Mouse (Mus musculus): ENCODE data around the gene Hmcn1. TPM values are rescaled to one million over a fixed set of nuclear protein-coding genes. Genes with fewer than 3 reads are reported as not detected.

The Hmcn1 gene
- polyA plus RNA-seq, 1 experiment from 2014 or later, result 8.9 TPM

- H3K4me1 ChIP-seq (ENCODE audit: control insufficient read depth, insufficient read depth, low read length), result 0 out of 2 replicates have a peak, but pooled peaks cover 3% of the 10 kb centered on the region
- 45% methylated on average over 2 of the region's 2 CpGs for WGBS
- no peak overlapping the region for H3K9ac ChIP-seq (ENCODE audit: low read length)
- no peaks in the 10 kb centered on the region for H3K27me3 ChIP-seq (ENCODE audit: control insufficient read depth, insufficient read depth, low read length)
- ATAC-seq (ENCODE audit: insufficient read depth, low FRiP score, low TSS enrichment) (no peak), DNase-seq (ENCODE audit: low spot score) (no peak)
- H3K4me2 ChIP-seq (ENCODE audit: low read depth), result no peak overlapping the region
- no peak overlapping the region for H3K4me3 ChIP-seq (ENCODE audit: low read depth, low read length)
- H3K9me3 ChIP-seq (ENCODE audit: control insufficient read depth, low read length), result no peaks in the 10 kb centered on the region
- H3K36me3 ChIP-seq (ENCODE audit: control insufficient read depth, insufficient read depth, low read length), result no peaks in the 10 kb centered on the region
- H3K27ac ChIP-seq (ENCODE audit: low read depth, low read length), result no peak overlapping the region
Observed at GRCm38 (mm10) chr1:150976263-150976662, 17.0 kb downstream of the Hmcn1 start.

DNA sequence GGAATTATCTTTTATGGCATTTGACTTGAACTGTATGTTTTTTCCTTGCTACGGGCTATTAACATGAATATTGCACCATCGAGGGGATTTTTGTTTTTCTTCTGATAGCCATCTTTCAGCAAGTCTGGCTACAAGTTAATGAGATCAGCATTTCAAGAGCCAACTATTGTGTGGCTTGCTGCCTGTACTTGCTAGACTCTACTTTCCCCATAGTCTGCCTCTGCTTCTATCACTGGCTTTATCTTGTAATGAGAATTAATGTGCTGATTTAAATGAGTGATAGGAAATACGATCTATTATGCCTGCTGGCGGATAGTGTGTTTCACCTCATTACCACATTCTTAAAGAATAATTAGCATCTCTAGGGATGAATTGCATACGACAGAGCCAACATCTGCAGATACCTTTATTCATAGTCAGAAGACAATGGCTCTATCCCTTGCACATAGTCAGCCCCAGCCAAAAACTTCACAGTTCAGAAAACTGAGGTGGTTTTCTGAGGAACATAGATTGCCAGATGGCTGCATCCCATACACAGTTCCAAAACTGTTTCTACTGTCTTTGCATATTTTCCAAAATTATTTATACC, 33.7 kb downstream of the Hmcn1 start:
- Histone ChIP-seq H3K27ac (ENCODE audit: low read depth, low read length) (no peak overlapping the region), H3K4me2 (ENCODE audit: low read depth) (no peak overlapping the region), H3K9ac (ENCODE audit: low read length) (no peak overlapping the region), H3K36me3 (ENCODE audit: control insufficient read depth, insufficient read depth, low read length) (no peaks in the 10 kb centered on the region), H3K4me1 (ENCODE audit: control insufficient read depth, insufficient read depth, low read length) (no peaks in the 10 kb centered on the region), H3K9me3 (ENCODE audit: control insufficient read depth, low read length) (no peaks in the 10 kb centered on the region), H3K27me3 (ENCODE audit: control insufficient read depth, insufficient read depth, low read length) (no peaks in the 10 kb centered on the region), H3K4me3 (ENCODE audit: low read depth, low read length) (no peak overlapping the region)
- 75% methylated on average over 5 of the region's 5 CpGs for WGBS
- ATAC-seq (ENCODE audit: insufficient read depth, low FRiP score, low TSS enrichment) (no peak), DNase-seq (ENCODE audit: low spot score) (no peak)

- DNase-seq (ENCODE audit: low spot score), result no peak
- 0 out of 2 replicates have a peak, but pooled peaks have one; percentile 3 for ATAC-seq (ENCODE audit: insufficient read depth, low FRiP score, low TSS enrichment)
Observed at GRCm38 (mm10) chr1:150951004-150951403, 42.2 kb downstream of the Hmcn1 start.

DNA sequence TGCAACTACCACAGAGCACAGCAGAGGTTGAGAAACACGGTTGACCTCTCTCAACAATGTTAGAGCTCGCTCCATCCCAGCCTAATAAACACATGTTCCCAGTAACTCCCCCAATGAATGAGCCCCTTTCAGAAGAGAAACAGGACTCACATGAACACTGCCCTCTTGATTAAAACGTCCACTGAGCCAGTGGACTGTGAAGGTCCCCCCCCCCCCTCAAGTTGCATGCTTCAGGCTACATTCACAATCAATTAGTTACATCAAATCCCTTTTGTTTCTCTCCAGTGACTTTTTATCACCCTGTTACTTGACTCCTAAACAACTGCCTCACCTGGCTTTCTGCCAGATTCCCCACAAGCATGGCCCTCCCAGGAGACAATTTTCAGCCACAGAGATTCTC, 43.2 kb downstream of the Hmcn1 start:
- H3K27me3 ChIP-seq (ENCODE audit: control insufficient read depth, insufficient read depth, low read length), result no peaks in the 10 kb centered on the region
- H3K4me2 ChIP-seq (ENCODE audit: low read depth), result no peak overlapping the region
- 11% methylated on average over 3 of the region's 3 CpGs for WGBS
- H3K9ac ChIP-seq (ENCODE audit: low read length), result no peak overlapping the region
- H3K27ac ChIP-seq (ENCODE audit: low read depth, low read length), result no peak overlapping the region
- no peak overlapping the region for H3K4me3 ChIP-seq (ENCODE audit: low read depth, low read length)
- H3K9me3 ChIP-seq (ENCODE audit: control insufficient read depth, low read length), result no peaks in the 10 kb centered on the region
- no peaks in the 10 kb centered on the region for H3K36me3 ChIP-seq (ENCODE audit: control insufficient read depth, insufficient read depth, low read length)
- no peaks in the 10 kb centered on the region for H3K4me1 ChIP-seq (ENCODE audit: control insufficient read depth, insufficient read depth, low read length)
- DNase-seq (ENCODE audit: low spot score), result peak; percentile 60
- ATAC-seq (ENCODE audit: insufficient read depth, low FRiP score, low TSS enrichment), result peak; percentile 88

More at GRCm38 (mm10) chr1:150951004-150951403, 42.2 kb downstream of the Hmcn1 start:
- Histone ChIP-seq H3K9me3 (ENCODE audit: control insufficient read depth, low read length) (no peaks in the 10 kb centered on the region), H3K4me2 (ENCODE audit: low read depth) (no peak overlapping the region), H3K27ac (ENCODE audit: low read depth, low read length) (no peak overlapping the region), H3K27me3 (ENCODE audit: control insufficient read depth, insufficient read depth, low read length) (no peaks in the 10 kb centered on the region), H3K9ac (ENCODE audit: low read length) (no peak overlapping the region), H3K4me3 (ENCODE audit: low read depth, low read length) (no peak overlapping the region), H3K4me1 (ENCODE audit: control insufficient read depth, insufficient read depth, low read length) (no peaks in the 10 kb centered on the region), H3K36me3 (ENCODE audit: control insufficient read depth, insufficient read depth, low read length) (no peaks in the 10 kb centered on the region)
- 87% methylated on average over 5 of the region's 5 CpGs for WGBS

DNA sequence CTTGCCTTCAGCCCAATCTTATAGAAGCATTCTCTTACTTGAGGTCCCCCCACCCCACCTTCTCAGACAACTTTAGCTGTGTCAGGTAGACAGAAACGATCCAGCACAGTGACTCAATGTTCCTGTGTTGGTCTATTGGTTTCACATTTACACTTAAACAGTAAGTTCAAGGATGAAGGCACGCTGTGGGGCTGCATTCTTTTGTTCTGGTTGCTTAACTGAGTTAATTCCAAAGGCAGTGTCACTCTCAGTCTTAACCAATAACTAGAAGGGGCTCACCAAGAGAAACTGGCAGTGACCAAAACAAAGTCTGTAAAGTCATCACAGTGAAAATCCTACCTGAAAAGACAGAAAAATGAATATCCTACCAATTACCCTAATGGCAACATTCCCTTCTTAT, 44.3 kb downstream of the Hmcn1 start:
- Histone ChIP-seq H3K9ac (ENCODE audit: low read length) (no peak overlapping the region), H3K4me1 (ENCODE audit: control insufficient read depth, insufficient read depth, low read length) (no peaks in the 10 kb centered on the region), H3K4me2 (ENCODE audit: low read depth) (no peak overlapping the region), H3K4me3 (ENCODE audit: low read depth, low read length) (no peak overlapping the region), H3K36me3 (ENCODE audit: control insufficient read depth, insufficient read depth, low read length) (no peaks in the 10 kb centered on the region), H3K27ac (ENCODE audit: low read depth, low read length) (no peak overlapping the region), H3K27me3 (ENCODE audit: control insufficient read depth, insufficient read depth, low read length) (no peaks in the 10 kb centered on the region), H3K9me3 (ENCODE audit: control insufficient read depth, low read length) (no peaks in the 10 kb centered on the region)
- ATAC-seq (ENCODE audit: insufficient read depth, low FRiP score, low TSS enrichment), result no peak
- DNase-seq (ENCODE audit: low spot score), result no peak
- 72% methylated on average over 2 of the region's 2 CpGs for WGBS

DNA sequence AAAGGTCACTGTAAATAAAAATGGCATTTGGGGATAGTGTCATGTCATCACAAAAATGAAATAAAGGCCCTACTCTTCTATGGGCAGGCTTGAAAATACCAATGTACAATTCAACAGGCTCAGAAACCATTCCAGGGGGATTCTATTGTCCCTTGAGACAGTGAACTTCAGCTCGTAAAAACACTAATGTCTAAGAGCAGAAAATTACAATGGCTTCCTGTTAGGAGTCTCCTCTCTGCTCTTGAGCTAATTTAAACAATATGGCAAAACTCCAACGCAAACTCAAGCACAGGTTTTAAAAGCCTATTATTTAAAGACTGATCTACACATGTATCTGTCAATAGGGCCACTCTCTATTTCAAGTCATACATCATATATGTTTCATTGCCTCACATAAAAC, 49.6 kb downstream of the Hmcn1 start:
- Histone ChIP-seq H3K27me3 (ENCODE audit: control insufficient read depth, insufficient read depth, low read length) (no peaks in the 10 kb centered on the region), H3K4me2 (ENCODE audit: low read depth) (no peak overlapping the region), H3K36me3 (ENCODE audit: control insufficient read depth, insufficient read depth, low read length) (no peaks in the 10 kb centered on the region), H3K9ac (ENCODE audit: low read length) (no peak overlapping the region), H3K27ac (ENCODE audit: low read depth, low read length) (no peak overlapping the region), H3K4me3 (ENCODE audit: low read depth, low read length) (no peak overlapping the region), H3K9me3 (ENCODE audit: control insufficient read depth, low read length) (no peaks in the 10 kb centered on the region), H3K4me1 (ENCODE audit: control insufficient read depth, insufficient read depth, low read length) (no peaks in the 10 kb centered on the region)
- 12% methylated on average over 2 of the region's 2 CpGs for WGBS
- DNase-seq (ENCODE audit: low spot score) (no peak), ATAC-seq (ENCODE audit: insufficient read depth, low FRiP score, low TSS enrichment) (no peak)

DNA sequence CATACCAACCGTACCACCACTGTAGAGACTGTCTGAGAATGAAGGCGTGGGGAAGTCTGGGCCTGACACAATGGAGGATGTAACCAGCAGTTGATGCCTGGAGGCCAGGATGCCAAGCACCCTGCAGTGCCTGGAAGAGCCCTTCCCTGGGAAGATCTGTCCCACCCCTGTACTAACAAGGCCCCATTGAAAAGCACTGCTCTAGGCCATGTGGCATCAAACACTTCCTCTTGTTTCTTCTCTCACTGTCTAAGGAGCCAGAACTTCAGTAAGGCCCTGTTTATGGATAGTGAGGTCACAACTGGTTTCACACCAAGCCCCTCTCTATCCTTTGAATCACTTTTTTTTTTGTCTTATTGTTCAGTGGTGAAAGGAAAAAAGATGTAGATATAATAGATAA, 51.1 kb downstream of the Hmcn1 start:
- no peaks in the 10 kb centered on the region for H3K27me3 ChIP-seq (ENCODE audit: control insufficient read depth, insufficient read depth, low read length)
- no peaks in the 10 kb centered on the region for H3K9me3 ChIP-seq (ENCODE audit: control insufficient read depth, low read length)
- DNase-seq (ENCODE audit: low spot score) (no peak), ATAC-seq (ENCODE audit: insufficient read depth, low FRiP score, low TSS enrichment) (no peak)
- H3K36me3 ChIP-seq (ENCODE audit: control insufficient read depth, insufficient read depth, low read length), result no peaks in the 10 kb centered on the region
- no peak overlapping the region for H3K4me3 ChIP-seq (ENCODE audit: low read depth, low read length)
- H3K9ac ChIP-seq (ENCODE audit: low read length), result no peak overlapping the region
- WGBS, result 69% methylated on average over 2 of the region's 2 CpGs
- H3K4me2 ChIP-seq (ENCODE audit: low read depth), result no peak overlapping the region
- H3K4me1 ChIP-seq (ENCODE audit: control insufficient read depth, insufficient read depth, low read length), result no peaks in the 10 kb centered on the region
- H3K27ac ChIP-seq (ENCODE audit: low read depth, low read length), result no peak overlapping the region

DNA sequence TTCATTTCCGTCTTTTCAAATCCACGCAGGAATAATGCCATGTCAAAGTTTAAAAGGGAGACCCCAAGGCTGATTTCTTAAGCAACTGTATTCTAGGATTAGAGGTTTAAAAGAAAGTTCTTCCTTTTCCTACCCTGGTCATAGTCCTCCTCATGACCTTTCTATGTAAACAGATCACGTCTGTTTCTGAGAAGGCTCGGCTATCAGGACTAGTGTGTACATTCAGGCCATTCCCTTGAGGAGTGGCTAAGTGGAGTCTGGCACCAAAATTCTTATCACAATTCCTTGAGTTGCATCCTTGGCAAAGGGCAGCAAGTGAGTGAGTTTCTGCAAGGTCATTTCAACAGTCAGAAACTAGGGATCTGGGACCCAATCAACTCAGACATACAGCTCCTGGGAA, 56.4 kb downstream of the Hmcn1 start:
- no peaks in the 10 kb centered on the region for H3K27me3 ChIP-seq (ENCODE audit: control insufficient read depth, insufficient read depth, low read length)

GRCm38 (mm10) chr1:150933616-150934015, 59.6 kb downstream of the Hmcn1 start:
- Histone ChIP-seq H3K9me3 (ENCODE audit: control insufficient read depth, low read length) (no peaks in the 10 kb centered on the region), H3K4me3 (ENCODE audit: low read depth, low read length) (no peak overlapping the region), H3K36me3 (ENCODE audit: control insufficient read depth, insufficient read depth, low read length) (no peaks in the 10 kb centered on the region), H3K9ac (ENCODE audit: low read length) (no peak overlapping the region), H3K4me1 (ENCODE audit: control insufficient read depth, insufficient read depth, low read length) (no peaks in the 10 kb centered on the region), H3K4me2 (ENCODE audit: low read depth) (no peak overlapping the region), H3K27me3 (ENCODE audit: control insufficient read depth, insufficient read depth, low read length) (no peaks in the 10 kb centered on the region), H3K27ac (ENCODE audit: low read depth, low read length) (no peak overlapping the region)
- DNase-seq (ENCODE audit: low spot score) (no peak), ATAC-seq (ENCODE audit: insufficient read depth, low FRiP score, low TSS enrichment) (no peak)
- 51% methylated on average over 9 of the region's 9 CpGs for WGBS

More for the DNA sequence above, 56.4 kb downstream of the Hmcn1 start:
- 72% methylated on average over 4 of the region's 4 CpGs for WGBS
- Histone ChIP-seq H3K9me3 (ENCODE audit: control insufficient read depth, low read length) (no peaks in the 10 kb centered on the region), H3K4me3 (ENCODE audit: low read depth, low read length) (no peak overlapping the region), H3K4me2 (ENCODE audit: low read depth) (no peak overlapping the region), H3K9ac (ENCODE audit: low read length) (no peak overlapping the region), H3K27ac (ENCODE audit: low read depth, low read length) (no peak overlapping the region), H3K36me3 (ENCODE audit: control insufficient read depth, insufficient read depth, low read length) (no peaks in the 10 kb centered on the region), H3K4me1 (ENCODE audit: control insufficient read depth, insufficient read depth, low read length) (no peaks in the 10 kb centered on the region)
- ATAC-seq (ENCODE audit: insufficient read depth, low FRiP score, low TSS enrichment) (no peak), DNase-seq (ENCODE audit: low spot score) (no peak)

Data from neural tube, embryonic 11.5 days (tissue).